Mouse (Mus musculus) layer of hippocampus, adult 8-10 months (tissue): ENCODE measurements around the gene Phyhd1. TPM values are rescaled to one million over a fixed set of nuclear protein-coding genes. Genes with fewer than 3 reads are reported as not detected.

Experiments
- DNase-seq, 2 experiments: peaks; one replicate each; pipeline ENCODE4 v3.0.0; 2022; ENCODE audit warnings: low spot score in 2 of 2
- total RNA-seq, 4 experiments: library from RNA; stranded (reverse); gene quantifications; 2 replicates each; pipeline ENCODE4 v1.2.4; 2022

Gene Phyhd1
- total RNA-seq, 4 experiments from 2014 or later, result 19.3 to 33.3 (median 24.4) TPM

- DNase-seq, result no peak
Observed at GRCm38 (mm10) chr2:30283193-30283592, 17.2 kb downstream of the Phyhd1 start.

- no peak for DNase-seq
Observed at GRCm38 (mm10) chr2:30285004-30285403, 19.0 kb downstream of the Phyhd1 start.

GRCm38 (mm10) chr2:30285416-30286181 is 19.6 kb downstream of the Phyhd1 start:
- DNase-seq, result peak in 1 of 2 experiments; percentile 23

GRCm38 (mm10) chr2:30286192-30287026 is 20.4 kb downstream of the Phyhd1 start, which contains the start of the genes Dolk and Nup188:
Dolk (minus strand) TSS chr2:30286334.
Nup188 (plus strand) TSS chr2:30286397.
- peak; percentile 85 to 94 for DNase-seq

- no peak for DNase-seq
Observed at GRCm38 (mm10) chr2:30287027-30287373, 21.0 kb downstream of the Phyhd1 start.

- no peak for DNase-seq
Observed at GRCm38 (mm10) chr2:30299525-30299924, 33.5 kb downstream of the Phyhd1 start.

- DNase-seq, result no peak
Observed at GRCm38 (mm10) chr2:30299966-30300365, 34.0 kb downstream of the Phyhd1 start.

GRCm38 (mm10) chr2:30306087-30306486 is 40.1 kb downstream of the Phyhd1 start:
- DNase-seq, result no peak

GRCm38 (mm10) chr2:30309351-30309750 is 43.3 kb downstream of the Phyhd1 start:
- no peak for DNase-seq

- DNase-seq, result no peak
Observed at GRCm38 (mm10) chr2:30311481-30311880, 45.5 kb downstream of the Phyhd1 start.

GRCm38 (mm10) chr2:30316136-30316535 is 50.1 kb downstream of the Phyhd1 start:
- no peak for DNase-seq

- DNase-seq, result peak in 1 of 2 experiments; percentile 24
Observed at GRCm38 (mm10) chr2:30316955-30317354, 51.0 kb downstream of the Phyhd1 start.

- DNase-seq, result no peak
Observed at GRCm38 (mm10) chr2:30319260-30319659, 53.3 kb downstream of the Phyhd1 start.

GRCm38 (mm10) chr2:30323111-30323510 is 57.1 kb downstream of the Phyhd1 start:
- no peak for DNase-seq

GRCm38 (mm10) chr2:30325296-30325695 is 59.3 kb downstream of the Phyhd1 start:
- DNase-seq, result no peak

GRCm38 (mm10) chr2:30327276-30327675 is 61.3 kb downstream of the Phyhd1 start:
- no peak for DNase-seq

- no peak for DNase-seq
Observed at GRCm38 (mm10) chr2:30328791-30329190, 62.8 kb downstream of the Phyhd1 start.

Other genes starting within 250 kb of the Phyhd1 start
- 10 to 100 TPM; 36.9 to 45.0 (median 39.9) TPM for gene Wdr34, start 217.3 kb upstream of the Phyhd1 start, total RNA-seq
- gene Set, start 208.8 kb upstream of the Phyhd1 start, total RNA-seq, result 100 to 1,000 TPM; 179 to 198 (median 186) TPM
- gene Pkn3, start 188.5 kb upstream of the Phyhd1 start, total RNA-seq, result 1 to 10 TPM; 2.1 to 6.1 (median 3.5) TPM
- gene Zdhhc12, start 172.6 kb upstream of the Phyhd1 start, total RNA-seq, result 10 to 100 TPM in 2 of 4 experiments, 1 to 10 TPM in 2; 7.3 to 14.0 (median 10.4) TPM
- 100 to 1,000 TPM; 173 to 203 (median 195) TPM for gene Zer1, start 141.6 kb upstream of the Phyhd1 start, total RNA-seq
- gene Tbc1d13, start 132.5 kb upstream of the Phyhd1 start, total RNA-seq, result 10 to 100 TPM; 49.6 to 61.9 (median 58.5) TPM
- gene Endog, start 94.7 kb upstream of the Phyhd1 start, total RNA-seq, result 10 to 100 TPM; 18.7 to 28.3 (median 21.4) TPM
- 10 to 100 TPM; 32.9 to 40.2 (median 35.2) TPM for gene Spout1, start 87.7 kb upstream of the Phyhd1 start, total RNA-seq
- gene Kyat1, start 60.4 kb upstream of the Phyhd1 start, total RNA-seq, result 10 to 100 TPM; 15.6 to 19.9 (median 16.9) TPM
- gene Lrrc8a, start 28.5 kb upstream of the Phyhd1 start, total RNA-seq, result 10 to 100 TPM; 54.5 to 70.6 (median 60.3) TPM
- gene Gm28035, start 25.6 kb upstream of the Phyhd1 start, total RNA-seq, result 10 to 100 TPM in 2 of 4 experiments, 1 to 10 TPM in 2; 6.7 to 11.6 (median 9.9) TPM
- not detected for gene Gm28038, start 14.8 kb downstream of the Phyhd1 start, total RNA-seq
- 10 to 100 TPM; 20.4 to 24.6 (median 23.6) TPM for gene Dolk, start 20.1 kb downstream of the Phyhd1 start, total RNA-seq
- 10 to 100 TPM; 18.6 to 22.4 (median 20.6) TPM for gene Nup188, start 20.2 kb downstream of the Phyhd1 start, total RNA-seq
- gene Sh3glb2, start 93.1 kb downstream of the Phyhd1 start, total RNA-seq, result 100 to 1,000 TPM; 230 to 295 (median 278) TPM
- gene Miga2, start 98.0 kb downstream of the Phyhd1 start, total RNA-seq, result 100 to 1,000 TPM; 104 to 146 (median 121) TPM
- 10 to 100 TPM; 23.2 to 30.7 (median 25.1) TPM for gene Dolpp1, start 126.1 kb downstream of the Phyhd1 start, total RNA-seq
- 10 to 100 TPM; 48.9 to 59.3 (median 50.7) TPM for gene Crat, start 149.6 kb downstream of the Phyhd1 start, total RNA-seq
- 100 to 1,000 TPM; 165 to 175 (median 173) TPM for gene Ptpa, start 149.8 kb downstream of the Phyhd1 start, total RNA-seq
- 10 to 100 TPM; 11.6 to 12.5 (median 12.4) TPM for gene Ier5l, start 208.0 kb downstream of the Phyhd1 start, total RNA-seq